Mouse (Mus musculus): Measurements from ENCODE around the gene Gm29289.
"Not testable (repeated sequence)": the region's sequence is repeated elsewhere in the genome, so short reads cannot be mapped to it uniquely, and the experiment has no call there.

The Gm29289 gene

DNA sequence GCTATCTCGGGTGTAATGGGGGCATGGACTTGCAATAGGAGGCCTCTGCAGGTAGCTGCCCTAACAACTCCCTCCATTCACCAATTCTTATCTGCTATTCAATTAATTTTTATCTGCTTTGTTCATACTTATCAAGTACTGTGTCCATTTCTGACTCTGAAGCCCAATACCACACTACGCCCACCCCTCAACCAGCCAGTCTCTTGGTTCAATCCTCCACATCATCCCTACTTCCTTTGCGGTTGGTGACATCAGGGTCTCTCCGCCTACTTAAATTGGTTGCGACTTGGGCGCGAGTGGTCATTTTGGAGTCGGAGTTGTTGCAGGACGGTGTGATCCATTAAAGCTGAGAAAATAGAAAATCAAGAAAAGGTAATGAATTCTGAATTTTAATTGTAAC lies at the start of gene Gm29289:
Gene Gm29289, plus strand, starts transcription at position 301 of the 400 bp plus-strand sequence.
- in situ Hi-C loops (cut with MseI, MboI), result not testable (repeated sequence)

DNA sequence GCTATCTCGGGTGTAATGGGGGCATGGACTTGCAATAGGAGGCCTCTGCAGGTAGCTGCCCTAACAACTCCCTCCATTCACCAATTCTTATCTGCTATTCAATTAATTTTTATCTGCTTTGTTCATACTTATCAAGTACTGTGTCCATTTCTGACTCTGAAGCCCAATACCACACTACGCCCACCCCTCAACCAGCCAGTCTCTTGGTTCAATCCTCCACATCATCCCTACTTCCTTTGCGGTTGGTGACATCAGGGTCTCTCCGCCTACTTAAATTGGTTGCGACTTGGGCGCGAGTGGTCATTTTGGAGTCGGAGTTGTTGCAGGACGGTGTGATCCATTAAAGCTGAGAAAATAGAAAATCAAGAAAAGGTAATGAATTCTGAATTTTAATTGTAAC lies 31.7 kb upstream of the Gm29289 start, which contains the start of gene Gm10352:
Gene Gm10352, plus strand, starts transcription at position 301 of the 400 bp plus-strand sequence.
- in situ Hi-C loops (cut with MseI, MboI), result not testable (repeated sequence)
